9 mouse cellular contexts compared by ENCODE assay signal in genomic region chr7:63907778-63908495, GRCm38 (mm10). TPM values are rescaled to one million over a fixed set of nuclear protein-coding genes. Genes with fewer than 3 reads are reported as not detected.
DNase-seq lines count a peak whose midpoint lies in the region; ATAC-seq and TF ChIP-seq lines count a peak whose summit lies in the region.
"Had no signal": no experiment of that assay in that cellular context is flagged by ENCODE, and none has a peak within 500 bp of the region (broad histone marks: within the 10 kb centered on the region; RNA-seq: fewer than 3 reads in every experiment).

No protein-coding gene starts in this region.

- TF ChIP-seq CTCF in bone marrow macrophage, adult 2 months (IDR thresholded peaks at IDR 0.05; ENCODE audit: low read depth, low read length), result no peak

- H3K27me3 ChIP-seq in hindbrain, embryonic 10.5 days (ENCODE audit: insufficient read depth, poor library complexity, severe bottlenecking), result no peaks in the 10 kb centered on the region
- no peaks in the 10 kb centered on the region for H3K27me3 ChIP-seq in hindbrain, embryonic 12.5 days
- H3K27me3 ChIP-seq in embryonic facial prominence, embryonic 15.5 days, result no peaks in the 10 kb centered on the region
- H3K27me3 ChIP-seq in liver, embryonic 16.5 days (ENCODE audit: control insufficient read depth, insufficient read depth, low read depth, low read length), result no peaks in the 10 kb centered on the region

- H3K9ac ChIP-seq in hindbrain, embryonic 12.5 days, result no peak overlapping the region
- no peak overlapping the region for H3K9ac ChIP-seq in embryonic facial prominence, embryonic 15.5 days
- no peak overlapping the region for H3K9ac ChIP-seq in liver, embryonic 16.5 days (ENCODE audit: low read depth, low read length)

- H3K4me2 ChIP-seq in hindbrain, embryonic 12.5 days (replicated peaks), result no peak overlapping the region
- no peak overlapping the region for H3K4me2 ChIP-seq in embryonic facial prominence, embryonic 15.5 days (replicated peaks)
- 0 out of 2 replicates have a peak overlapping the region, but pooled peaks have one; percentile 17 for H3K4me2 ChIP-seq in liver, embryonic 16.5 days (ENCODE audit: low read depth, low read length)

- ATAC-seq in hindbrain, embryonic 12.5 days (ENCODE audit: low FRiP score), result no peak
- ATAC-seq in embryonic facial prominence, embryonic 15.5 days (ENCODE audit: insufficient number of reproducible peaks, low FRiP score, low TSS enrichment, low read depth), result no peak
- ATAC-seq in liver, embryonic 16.5 days (ENCODE audit: low read depth), result no peak

- H3K36me3 ChIP-seq in hindbrain, embryonic 10.5 days, result no peaks in the 10 kb centered on the region
- H3K36me3 ChIP-seq in hindbrain, embryonic 12.5 days, result no peaks in the 10 kb centered on the region
- H3K36me3 ChIP-seq in embryonic facial prominence, embryonic 15.5 days, result no peaks in the 10 kb centered on the region
- H3K36me3 ChIP-seq in liver, embryonic 16.5 days (ENCODE audit: control insufficient read depth, insufficient read depth), result no peaks in the 10 kb centered on the region

- peaks cover 58% of the 10 kb centered on the region for H3K4me1 ChIP-seq in hindbrain, embryonic 10.5 days (replicated peaks)
- peaks cover 50% of the 10 kb centered on the region for H3K4me1 ChIP-seq in hindbrain, embryonic 12.5 days
- H3K4me1 ChIP-seq in bone marrow macrophage, adult 2 months (ENCODE audit: control insufficient read depth, insufficient read depth, low read length), result peaks cover 74% of the 10 kb centered on the region
- H3K4me1 ChIP-seq in embryonic facial prominence, embryonic 15.5 days, result peaks cover 59% of the 10 kb centered on the region
- H3K4me1 ChIP-seq in liver, embryonic 16.5 days (ENCODE audit: control insufficient read depth, low read depth, low read length), result peaks cover 79% of the 10 kb centered on the region

- TF ChIP-seq POLR2A in bone marrow macrophage, adult 2 months (IDR thresholded peaks at IDR 0.05; ENCODE audit: borderline replicate concordance, low read depth, low read length), result no peak

- no peaks in the 10 kb centered on the region for H3K9me3 ChIP-seq in hindbrain, embryonic 10.5 days
- H3K9me3 ChIP-seq in hindbrain, embryonic 12.5 days (replicated peaks), result no peaks in the 10 kb centered on the region
- H3K9me3 ChIP-seq in embryonic facial prominence, embryonic 15.5 days (replicated peaks), result no peaks in the 10 kb centered on the region
- H3K9me3 ChIP-seq in liver, embryonic 16.5 days (replicated peaks; ENCODE audit: control insufficient read depth, low read length), result no peaks in the 10 kb centered on the region

- no peak for DNase-seq in hindbrain, embryonic 10.5 days (ENCODE audit: low spot score)
- no peak for DNase-seq in frontal cortex, postnatal 14 days (ENCODE audit: low spot score in 2 of 2)
- no peak for DNase-seq in adrenal gland, adult 18-20 months (ENCODE audit: low spot score in 2 of 2)
- DNase-seq in layer of hippocampus, adult 8-10 months (ENCODE audit: low spot score in 2 of 2), result no peak

- peak overlapping the region; percentile 54 for H3K27ac ChIP-seq in hindbrain, embryonic 10.5 days
- no peak overlapping the region; the same call in 1 of the 2 replicates for H3K27ac ChIP-seq in hindbrain, embryonic 12.5 days
- peak overlapping the region; percentile 96 for H3K27ac ChIP-seq in bone marrow macrophage, adult 2 months (ENCODE audit: insufficient read depth, low read depth, low read length)
- peak overlapping the region; percentile 58; the same call in 1 of the 2 replicates for H3K27ac ChIP-seq in embryonic facial prominence, embryonic 15.5 days (replicated peaks)
- H3K27ac ChIP-seq in liver, embryonic 16.5 days (ENCODE audit: low read length), result peak overlapping the region; percentile 58

- no peak overlapping the region for H3K4me3 ChIP-seq in hindbrain, embryonic 10.5 days
- H3K4me3 ChIP-seq in hindbrain, embryonic 12.5 days, result no peak overlapping the region
- H3K4me3 ChIP-seq in bone marrow macrophage, adult 2 months (ENCODE audit: insufficient read depth, low read length), result peak overlapping the region; percentile 32; the same call in 1 of the 2 replicates
- no peak overlapping the region for H3K4me3 ChIP-seq in embryonic facial prominence, embryonic 15.5 days (replicated peaks)
- no peak overlapping the region for H3K4me3 ChIP-seq in liver, embryonic 16.5 days (ENCODE audit: low read depth, low read length)

- 81% methylated on average over 5 of the region's 5 CpGs for WGBS in hindbrain, embryonic 10.5 days
- WGBS in hindbrain, embryonic 12.5 days, result 76% methylated on average over 5 of the region's 5 CpGs
- 80% methylated on average over 5 of the region's 5 CpGs for WGBS in embryonic facial prominence, embryonic 15.5 days
- WGBS in liver, embryonic 16.5 days (ENCODE audit: insufficient replicate concordance), result 55% methylated on average over 5 of the region's 5 CpGs

RNA-seq across cellular contexts. Expression of gene E030018B13Rik, which starts 8.7 kb away (rescaled TPM):
- not detected in 2 replicates for polyA plus RNA-seq in hindbrain, embryonic 10.5 days (2016; fragmentation: Nextera tagmentation; extraction: Ambion mirVana)
- 0.21 TPM in 1 of 2 replicates, not detected in the other for polyA plus RNA-seq in hindbrain, embryonic 12.5 days (2016; fragmentation: Nextera tagmentation; extraction: Ambion mirVana)
- not detected in 2 replicates for polyA plus RNA-seq in bone marrow macrophage, adult 2 months (2012; ENCODE audit: insufficient read depth, insufficient read length, missing spikeins)
- polyA plus RNA-seq in embryonic facial prominence, embryonic 15.5 days (2015; fragmentation: Nextera tagmentation; extraction: Ambion mirVana), result 0.16 and 0.22 TPM in 2 replicates
- not detected in 2 replicates for polyA plus RNA-seq in liver, embryonic 16.5 days (2015; fragmentation: Nextera tagmentation; extraction: Ambion mirVana)
- not detected for total RNA-seq in adrenal gland, adult 18-20 months (2021)
- not detected for total RNA-seq in layer of hippocampus, adult 8-10 months (2022)
- total RNA-seq: layer of hippocampus, postnatal 25 days had no signal

RNA-seq across cellular contexts. Expression of gene Klf13, which starts 30.8 kb away (rescaled TPM):
- 31.7 and 33.4 TPM in 2 replicates for polyA plus RNA-seq in hindbrain, embryonic 10.5 days (2016; fragmentation: Nextera tagmentation; extraction: Ambion mirVana)
- polyA plus RNA-seq in hindbrain, embryonic 12.5 days (2016; fragmentation: Nextera tagmentation; extraction: Ambion mirVana), result 28.1 and 30.1 TPM in 2 replicates
- polyA plus RNA-seq in bone marrow macrophage, adult 2 months (2012; ENCODE audit: insufficient read depth, insufficient read length, missing spikeins), result 73.0 and 75.3 TPM in 2 replicates
- 39.2 and 39.9 TPM in 2 replicates for polyA plus RNA-seq in embryonic facial prominence, embryonic 15.5 days (2015; fragmentation: Nextera tagmentation; extraction: Ambion mirVana)
- 15.6 and 16.6 TPM in 2 replicates for polyA plus RNA-seq in liver, embryonic 16.5 days (2015; fragmentation: Nextera tagmentation; extraction: Ambion mirVana)
- total RNA-seq in adrenal gland, adult 18-20 months (2021), result 10 to 100 TPM; 52.5 to 58.4 TPM
- 100 to 1,000 TPM; 169 to 188 (median 176) TPM for total RNA-seq in layer of hippocampus, adult 8-10 months (2022)
